Mouse (Mus musculus) thymus, adult 2 months (tissue): Measurements from ENCODE around the gene Ifna6.
"Not testable (repeated sequence)": the region's sequence is repeated elsewhere in the genome, so short reads cannot be mapped to it uniquely, and the experiment has no call there.

Experiments used
- CTCF ChIP-seq: fragments of 200-500 bp; IDR thresholded peaks from 2 replicates; pipeline ENCODE4 v1.5.1; 2012; ENCODE audit warnings: mild to moderate bottlenecking, control low read depth, low read length, moderate library complexity, borderline replicate concordance; ENCODE audit not compliant: control insufficient read depth, poor library complexity, insufficient read depth; ENCODE audit errors: extremely low read depth
- POLR2A ChIP-seq: fragments of 200-500 bp; IDR thresholded peaks from 2 replicates; pipeline ENCODE4 v1.6.1; 2012; ENCODE audit warnings: mild to moderate bottlenecking, low read length, control low read depth, moderate library complexity; ENCODE audit not compliant: control insufficient read depth, poor library complexity, insufficient read depth; ENCODE audit errors: extremely low read depth

- TF ChIP-seq CTCF, POLR2A: not testable (repeated sequence)
Measured at GRCm38 (mm10) chr4:88791250-88791649, 36.0 kb upstream of the Ifna6 start, which contains the start of gene Gm13278.
